Mouse (Mus musculus): Measurements from ENCODE around the gene Esp15. TPM values are rescaled to one million over a fixed set of nuclear protein-coding genes. Genes with fewer than 3 reads are reported as not detected.
"Not testable (repeated sequence)": the region's sequence is repeated elsewhere in the genome, so short reads cannot be mapped to it uniquely, and the experiment has no call there.

Gene Esp15
- polyA plus RNA-seq (2017; shearing (Covaris generic)): not detected

- not testable (repeated sequence) for ATAC-seq
Measured at GRCm38 (mm10) chr17:39640654-39641053, at the start of gene Esp15. Gene Esp15, plus strand, starts transcription at chr17:39640954.

- ATAC-seq: no peak
Measured at GRCm38 (mm10) chr17:39591550-39591949, 49.2 kb upstream of the Esp15 start.

Other genes starting within 250 kb of the Esp15 start
- not detected for gene Esp18, start 234.6 kb upstream of the Esp15 start, polyA plus RNA-seq (2017; shearing (Covaris generic))
- gene Esp16, start 104.8 kb upstream of the Esp15 start, polyA plus RNA-seq (2017; shearing (Covaris generic)): under 1 TPM in 1 of 2 experiments, not detected in 1; 0.36 TPM

All from activated CD4-positive, CD25-positive, alpha-beta regulatory T cell, adult 4 months (primary cell).